ENCODE assay signal across 16 mouse cellular contexts in the genomic region with DNA sequence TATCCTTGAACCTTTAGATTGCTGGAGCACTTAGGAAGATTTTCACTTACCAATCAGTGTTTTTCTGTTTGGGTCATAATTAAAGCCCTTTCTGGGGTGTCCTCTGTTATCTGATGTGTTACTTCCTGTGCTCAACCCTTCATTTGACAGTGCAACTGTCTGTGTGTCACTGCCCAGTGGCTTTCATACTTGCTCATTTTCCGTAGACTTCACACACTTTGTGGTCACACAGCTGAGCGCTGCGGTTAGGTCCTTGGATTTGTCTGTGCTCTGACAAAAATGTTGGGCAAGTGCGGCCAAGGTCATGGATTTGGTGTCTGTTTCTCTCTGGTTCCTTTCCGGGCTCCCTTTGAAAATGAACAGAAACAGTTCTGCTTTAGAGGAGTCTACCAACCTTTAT.
A peak's percentile ranks its signal among the peaks of the same experiment; 100 is the strongest.
DNase-seq lines count a peak whose midpoint lies in the region; ATAC-seq and TF ChIP-seq lines count a peak whose summit lies in the region.
"Had no signal": no experiment of that assay in that cellular context is flagged by ENCODE, and none has a peak within 500 bp of the region (broad histone marks: within the 10 kb centered on the region; RNA-seq: fewer than 3 reads in every experiment).

No protein-coding gene starts in this region.

- H3ac ChIP-seq in C2C12 (ENCODE audit: control insufficient read depth, insufficient read length, low read depth) = no peak overlapping the region

- H3K9ac ChIP-seq in liver, postnatal 0 days (replicated peaks) = no peak overlapping the region
- H3K9ac ChIP-seq in liver, embryonic 15.5 days = no peak overlapping the region
- no peak overlapping the region for H3K9ac ChIP-seq in hindbrain, postnatal 0 days (replicated peaks; ENCODE audit: low read length)
- no peak overlapping the region for H3K9ac ChIP-seq in heart, embryonic 12.5 days
- H3K9ac ChIP-seq: heart, embryonic 13.5 days; hindbrain, embryonic 12.5 days; neural tube, embryonic 12.5 days had no signal

- H3K4me1 ChIP-seq in liver, postnatal 0 days (ENCODE audit: insufficient read depth) = no peaks in the 10 kb centered on the region
- H3K4me1 ChIP-seq in liver, embryonic 15.5 days (replicated peaks) = peaks cover 30% of the 10 kb centered on the region
- no peaks in the 10 kb centered on the region for H3K4me1 ChIP-seq in hindbrain, postnatal 0 days (ENCODE audit: insufficient read depth, low read length)
- H3K4me1 ChIP-seq in heart, embryonic 12.5 days (replicated peaks) = 0 out of 2 replicates have a peak, but pooled peaks cover 9% of the 10 kb centered on the region
- H3K4me1 ChIP-seq: hindbrain, embryonic 12.5 days; neural tube, embryonic 12.5 days had no signal

- no peak for ATAC-seq in liver, postnatal 0 days
- no peak for ATAC-seq in liver, embryonic 15.5 days (ENCODE audit: insufficient read depth)
- ATAC-seq in hindbrain, postnatal 0 days = no peak
- no peak for ATAC-seq in heart, embryonic 12.5 days (ENCODE audit: insufficient number of reproducible peaks, low FRiP score)
- ATAC-seq: forebrain, embryonic 14.5 days had no signal

- no peak overlapping the region for H3K27ac ChIP-seq in liver, postnatal 0 days (ENCODE audit: low read depth)
- H3K27ac ChIP-seq in liver, embryonic 15.5 days (replicated peaks) = 0 out of 2 replicates have a peak overlapping the region, but pooled peaks have one; percentile 24
- no peak overlapping the region for H3K27ac ChIP-seq in hindbrain, postnatal 0 days
- H3K27ac ChIP-seq in heart, embryonic 12.5 days (ENCODE audit: poor library complexity, severe bottlenecking) = no peak overlapping the region
- H3K27ac ChIP-seq: heart, embryonic 13.5 days; hindbrain, embryonic 12.5 days; neural tube, embryonic 12.5 days had no signal

- H3K4me2 ChIP-seq in liver, postnatal 0 days (ENCODE audit: low read depth, low read length) = no peak overlapping the region
- H3K4me2 ChIP-seq in liver, embryonic 15.5 days = no peak overlapping the region
- H3K4me2 ChIP-seq in hindbrain, postnatal 0 days (ENCODE audit: low read depth, low read length) = no peak overlapping the region
- no peak overlapping the region for H3K4me2 ChIP-seq in heart, embryonic 12.5 days
- H3K4me2 ChIP-seq: heart, embryonic 13.5 days; hindbrain, embryonic 12.5 days; midbrain, embryonic 11.5 days; neural tube, embryonic 12.5 days had no signal

- 30% methylated on average over 5 of the region's 5 CpGs for WGBS in liver, postnatal 0 days (ENCODE audit: insufficient replicate concordance)
- WGBS in liver, embryonic 15.5 days (ENCODE audit: insufficient replicate concordance) = 21% methylated on average over 5 of the region's 5 CpGs
- 97% methylated on average over 5 of the region's 5 CpGs for WGBS in hindbrain, postnatal 0 days
- WGBS in heart, embryonic 12.5 days = 71% methylated on average over 5 of the region's 5 CpGs

- H3K4me3 ChIP-seq in liver, postnatal 0 days (ENCODE audit: low read depth, low read length) = no peak overlapping the region
- H3K4me3 ChIP-seq in C2C12 (ENCODE audit: insufficient read depth, poor library complexity, severe bottlenecking) = no peak overlapping the region
- H3K4me3 ChIP-seq in liver, embryonic 15.5 days (replicated peaks) = no peak overlapping the region
- no peak overlapping the region for H3K4me3 ChIP-seq in hindbrain, postnatal 0 days (ENCODE audit: low read length)
- H3K4me3 ChIP-seq in heart, embryonic 12.5 days = no peak overlapping the region
- H3K4me3 ChIP-seq: heart, embryonic 13.5 days; hindbrain, embryonic 12.5 days; neural tube, embryonic 12.5 days had no signal

- H3K9me3 ChIP-seq in liver, postnatal 0 days (ENCODE audit: low read length) = no peaks in the 10 kb centered on the region
- no peaks in the 10 kb centered on the region for H3K9me3 ChIP-seq in liver, embryonic 15.5 days (replicated peaks)
- no peaks in the 10 kb centered on the region for H3K9me3 ChIP-seq in hindbrain, postnatal 0 days (ENCODE audit: low read length)
- no peaks in the 10 kb centered on the region for H3K9me3 ChIP-seq in heart, embryonic 12.5 days (replicated peaks)
- H3K9me3 ChIP-seq: heart, embryonic 13.5 days; hindbrain, embryonic 12.5 days; neural tube, embryonic 12.5 days had no signal

- no peaks in the 10 kb centered on the region for H3K27me3 ChIP-seq in liver, postnatal 0 days (ENCODE audit: insufficient read depth, low read length)
- no peaks in the 10 kb centered on the region for H3K27me3 ChIP-seq in C2C12 (ENCODE audit: control insufficient read depth, insufficient read depth, insufficient read length)
- no peaks in the 10 kb centered on the region for H3K27me3 ChIP-seq in liver, embryonic 15.5 days
- H3K27me3 ChIP-seq in hindbrain, postnatal 0 days (ENCODE audit: insufficient read depth, low read length) = no peaks in the 10 kb centered on the region
- no peaks in the 10 kb centered on the region for H3K27me3 ChIP-seq in heart, embryonic 12.5 days (replicated peaks)
- H3K27me3 ChIP-seq: heart, embryonic 13.5 days; hindbrain, embryonic 12.5 days; neural tube, embryonic 12.5 days had no signal

- TF ChIP-seq EP300 in liver, postnatal 0 days (IDR thresholded peaks at IDR 0.05; ENCODE audit: low read depth) = no peak

- H3K36me3 ChIP-seq in liver, postnatal 0 days (replicated peaks; ENCODE audit: insufficient read depth, low read length) = peaks cover 10% of the 10 kb centered on the region
- H3K36me3 ChIP-seq in C2C12 (ENCODE audit: control insufficient read depth, insufficient read depth) = peaks cover 15% of the 10 kb centered on the region
- peaks cover 21% of the 10 kb centered on the region for H3K36me3 ChIP-seq in liver, embryonic 15.5 days (replicated peaks)
- peaks cover 26% of the 10 kb centered on the region for H3K36me3 ChIP-seq in hindbrain, postnatal 0 days (ENCODE audit: insufficient read depth, low read length)
- H3K36me3 ChIP-seq in heart, embryonic 12.5 days = peaks cover 26% of the 10 kb centered on the region

- H3K79me2 ChIP-seq in C2C12 (ENCODE audit: control insufficient read depth, insufficient read depth) = no peaks in the 10 kb centered on the region

- TF ChIP-seq CTCF in liver, postnatal 0 days (IDR thresholded peaks at IDR 0.05; ENCODE audit: low read depth) = no peak
- TF ChIP-seq CTCF in C2C12 (IDR thresholded peaks at IDR 0.05; ENCODE audit: control insufficient read depth, insufficient read depth, insufficient read length) = no peak
- TF ChIP-seq CTCF in hindbrain, postnatal 0 days (IDR thresholded peaks at IDR 0.05; ENCODE audit: low read depth) = no peak

- DNase-seq in liver (peak; percentile 15), MN1 (ENCODE audit: low spot score) (no peak)
- DNase-seq in liver, postnatal 0 days = no peak
- peak; percentile 68 for DNase-seq in adrenal gland, postnatal 10 days
- DNase-seq in hindbrain, postnatal 0 days (ENCODE audit: low spot score) = no peak
- DNase-seq: gastrocnemius, postnatal 14 days; kidney, adult 18-20 months; thymus, postnatal 14 days had no signal

- H3K79me3 ChIP-seq in C2C12 (ENCODE audit: low read depth) = no peaks in the 10 kb centered on the region

TF ChIP-seq in C2C12, 6 proteins besides CTCF, POLR2A, EP300 and RAD21:
- TF ChIP-seq FOSL1 (IDR thresholded peaks at IDR 0.05; ENCODE audit: insufficient read depth, low read length, poor library complexity, severe bottlenecking) (no peak), MAX (IDR thresholded peaks at IDR 0.05) (no peak), MYOG (IDR thresholded peaks at IDR 0.05; ENCODE audit: control insufficient read depth, extremely low read depth, insufficient read length) (no peak), CEBPB (IDR thresholded peaks at IDR 0.05; ENCODE audit: low read depth) (peak; percentile 29)

Comparison
In these comparisons a context has a peak if more than half of its experiments do, and no peak if none do; other contexts are left out.
1. DNase-seq: peak in liver (single experiment) and adrenal gland, postnatal 10 days (single experiment); none in liver, postnatal 0 days (single experiment), hindbrain, postnatal 0 days (single experiment) and MN1 (single experiment).